Mouse (Mus musculus): ENCODE measurements around the gene C1qtnf9. TPM values are rescaled to one million over a fixed set of nuclear protein-coding genes. Genes with fewer than 3 reads are reported as not detected.

C1qtnf9 gene
- polyA plus RNA-seq, 1 experiment from 2014 or later = not detected

GRCm38 (mm10) chr14:60765025-60765424 lies 2.9 kb upstream of the C1qtnf9 start:
- peak; percentile 25; the same call in 1 of the 2 replicates for ATAC-seq (ENCODE audit: low FRiP score, low TSS enrichment)
- Histone ChIP-seq H3K27ac (ENCODE audit: low read depth, low read length) (no peak overlapping the region; the same call in 1 of the 2 replicates), H3K9me3 (ENCODE audit: control insufficient read depth, low read length) (no peaks in the 10 kb centered on the region), H3K4me2 (replicated peaks; ENCODE audit: low read depth, low read length) (no peak overlapping the region), H3K9ac (ENCODE audit: low read depth, low read length) (no peak overlapping the region), H3K4me3 (ENCODE audit: low read length) (no peak overlapping the region), H3K36me3 (ENCODE audit: control insufficient read depth, insufficient read depth, low read length) (peaks cover 16% of the 10 kb centered on the region), H3K4me1 (ENCODE audit: control insufficient read depth, insufficient read depth, low read length) (0 out of 2 replicates have a peak, but pooled peaks cover 3% of the 10 kb centered on the region), H3K27me3 (ENCODE audit: control insufficient read depth, insufficient read depth, low read length) (no peaks in the 10 kb centered on the region)
- WGBS = 37% methylated on average over 2 of the region's 2 CpGs

GRCm38 (mm10) chr14:60769340-60769739 lies 1.4 kb downstream of the C1qtnf9 start:
- Histone ChIP-seq H3K4me1 (ENCODE audit: control insufficient read depth, insufficient read depth, low read length) (no peaks in the 10 kb centered on the region), H3K27me3 (ENCODE audit: control insufficient read depth, insufficient read depth, low read length) (no peaks in the 10 kb centered on the region), H3K4me2 (replicated peaks; ENCODE audit: low read depth, low read length) (no peak overlapping the region), H3K36me3 (ENCODE audit: control insufficient read depth, insufficient read depth, low read length) (no peaks in the 10 kb centered on the region), H3K4me3 (ENCODE audit: low read length) (no peak overlapping the region), H3K27ac (ENCODE audit: low read depth, low read length) (no peak overlapping the region), H3K9ac (ENCODE audit: low read depth, low read length) (no peak overlapping the region), H3K9me3 (ENCODE audit: control insufficient read depth, low read length) (no peaks in the 10 kb centered on the region)
- 37% methylated on average over 6 of the region's 6 CpGs for WGBS
- ATAC-seq (ENCODE audit: low FRiP score, low TSS enrichment) = no peak

GRCm38 (mm10) chr14:60770594-60770993 lies 2.7 kb downstream of the C1qtnf9 start:
- Histone ChIP-seq H3K4me2 (replicated peaks; ENCODE audit: low read depth, low read length) (no peak overlapping the region), H3K27ac (ENCODE audit: low read depth, low read length) (no peak overlapping the region), H3K36me3 (ENCODE audit: control insufficient read depth, insufficient read depth, low read length) (no peaks in the 10 kb centered on the region), H3K9ac (ENCODE audit: low read depth, low read length) (no peak overlapping the region), H3K27me3 (ENCODE audit: control insufficient read depth, insufficient read depth, low read length) (no peaks in the 10 kb centered on the region), H3K9me3 (ENCODE audit: control insufficient read depth, low read length) (no peaks in the 10 kb centered on the region), H3K4me1 (ENCODE audit: control insufficient read depth, insufficient read depth, low read length) (no peaks in the 10 kb centered on the region), H3K4me3 (ENCODE audit: low read length) (no peak overlapping the region)
- 76% methylated on average over 6 of the region's 6 CpGs for WGBS
- no peak for ATAC-seq (ENCODE audit: low FRiP score, low TSS enrichment)

DNA sequence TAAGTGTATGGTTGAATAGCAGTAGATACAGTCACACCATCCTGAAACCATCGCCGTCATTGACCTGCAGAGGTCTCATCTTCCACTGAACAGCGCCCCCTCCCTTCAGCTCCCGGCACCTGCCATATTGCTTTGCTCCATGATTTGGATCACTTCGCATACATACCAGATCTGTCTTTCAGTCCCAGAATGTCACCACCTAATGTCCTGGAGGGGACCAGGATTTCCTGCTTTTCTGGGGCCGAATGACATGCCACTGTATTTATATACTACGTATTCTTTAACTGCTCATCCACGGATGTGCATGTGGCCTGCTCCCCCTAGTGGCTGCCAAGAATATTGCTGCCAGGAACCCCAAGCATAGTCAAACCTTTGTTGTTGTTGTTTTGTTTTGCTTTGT lies 3.1 kb downstream of the C1qtnf9 start:
- Histone ChIP-seq H3K9ac (ENCODE audit: low read depth, low read length) (no peak overlapping the region), H3K9me3 (ENCODE audit: control insufficient read depth, low read length) (no peaks in the 10 kb centered on the region), H3K36me3 (ENCODE audit: control insufficient read depth, insufficient read depth, low read length) (no peaks in the 10 kb centered on the region), H3K27ac (ENCODE audit: low read depth, low read length) (no peak overlapping the region), H3K4me1 (ENCODE audit: control insufficient read depth, insufficient read depth, low read length) (no peaks in the 10 kb centered on the region), H3K4me3 (ENCODE audit: low read length) (0 out of 2 replicates have a peak overlapping the region, but pooled peaks have one; percentile 13), H3K4me2 (replicated peaks; ENCODE audit: low read depth, low read length) (peak overlapping the region; percentile 37), H3K27me3 (ENCODE audit: control insufficient read depth, insufficient read depth, low read length) (no peaks in the 10 kb centered on the region)
- WGBS = 7% methylated on average over 8 of the region's 8 CpGs
- no peak for ATAC-seq (ENCODE audit: low FRiP score, low TSS enrichment)

- no peaks in the 10 kb centered on the region for H3K27me3 ChIP-seq (ENCODE audit: control insufficient read depth, insufficient read depth, low read length)
- no peaks in the 10 kb centered on the region for H3K4me1 ChIP-seq (ENCODE audit: control insufficient read depth, insufficient read depth, low read length)
- no peak overlapping the region for H3K4me2 ChIP-seq (replicated peaks; ENCODE audit: low read depth, low read length)
- ATAC-seq (ENCODE audit: low FRiP score, low TSS enrichment) = no peak
- H3K9ac ChIP-seq (ENCODE audit: low read depth, low read length) = no peak overlapping the region
- no peaks in the 10 kb centered on the region for H3K36me3 ChIP-seq (ENCODE audit: control insufficient read depth, insufficient read depth, low read length)
- H3K27ac ChIP-seq (ENCODE audit: low read depth, low read length) = no peak overlapping the region
- WGBS = 82% methylated on average over 2 of the region's 2 CpGs
- no peaks in the 10 kb centered on the region for H3K9me3 ChIP-seq (ENCODE audit: control insufficient read depth, low read length)
- no peak overlapping the region for H3K4me3 ChIP-seq (ENCODE audit: low read length)
Observed at GRCm38 (mm10) chr14:60773476-60773875, 5.5 kb downstream of the C1qtnf9 start.

GRCm38 (mm10) chr14:60776521-60776920 lies 8.6 kb downstream of the C1qtnf9 start:
- H3K4me3 ChIP-seq (ENCODE audit: low read length) = no peak overlapping the region
- H3K27ac ChIP-seq (ENCODE audit: low read depth, low read length) = no peak overlapping the region
- no peaks in the 10 kb centered on the region for H3K9me3 ChIP-seq (ENCODE audit: control insufficient read depth, low read length)
- H3K4me2 ChIP-seq (replicated peaks; ENCODE audit: low read depth, low read length) = no peak overlapping the region
- 80% methylated on average over 8 of the region's 8 CpGs for WGBS
- H3K27me3 ChIP-seq (ENCODE audit: control insufficient read depth, insufficient read depth, low read length) = no peaks in the 10 kb centered on the region
- H3K36me3 ChIP-seq (ENCODE audit: control insufficient read depth, insufficient read depth, low read length) = no peaks in the 10 kb centered on the region
- no peak for ATAC-seq (ENCODE audit: low FRiP score, low TSS enrichment)
- H3K4me1 ChIP-seq (ENCODE audit: control insufficient read depth, insufficient read depth, low read length) = no peaks in the 10 kb centered on the region
- H3K9ac ChIP-seq (ENCODE audit: low read depth, low read length) = no peak overlapping the region

GRCm38 (mm10) chr14:60777485-60777919 lies 9.6 kb downstream of the C1qtnf9 start:
- Histone ChIP-seq H3K9me3 (ENCODE audit: control insufficient read depth, low read length) (no peaks in the 10 kb centered on the region), H3K27ac (ENCODE audit: low read depth, low read length) (no peak overlapping the region), H3K9ac (ENCODE audit: low read depth, low read length) (no peak overlapping the region), H3K4me2 (replicated peaks; ENCODE audit: low read depth, low read length) (no peak overlapping the region), H3K27me3 (ENCODE audit: control insufficient read depth, insufficient read depth, low read length) (no peaks in the 10 kb centered on the region), H3K4me1 (ENCODE audit: control insufficient read depth, insufficient read depth, low read length) (no peaks in the 10 kb centered on the region), H3K36me3 (ENCODE audit: control insufficient read depth, insufficient read depth, low read length) (no peaks in the 10 kb centered on the region), H3K4me3 (ENCODE audit: low read length) (no peak overlapping the region)
- ATAC-seq (ENCODE audit: low FRiP score, low TSS enrichment) = no peak
- 92% methylated on average over 5 of the region's 5 CpGs for WGBS

GRCm38 (mm10) chr14:60779198-60779597 lies 11.3 kb downstream of the C1qtnf9 start:
- H3K9me3 ChIP-seq (ENCODE audit: control insufficient read depth, low read length) = no peaks in the 10 kb centered on the region
- H3K27me3 ChIP-seq (ENCODE audit: control insufficient read depth, insufficient read depth, low read length) = no peaks in the 10 kb centered on the region
- no peaks in the 10 kb centered on the region for H3K4me1 ChIP-seq (ENCODE audit: control insufficient read depth, insufficient read depth, low read length)
- no peak overlapping the region for H3K27ac ChIP-seq (ENCODE audit: low read depth, low read length)
- no peak overlapping the region for H3K9ac ChIP-seq (ENCODE audit: low read depth, low read length)
- ATAC-seq (ENCODE audit: low FRiP score, low TSS enrichment) = no peak
- H3K4me2 ChIP-seq (replicated peaks; ENCODE audit: low read depth, low read length) = no peak overlapping the region
- 92% methylated on average over 7 of the region's 7 CpGs for WGBS
- H3K36me3 ChIP-seq (ENCODE audit: control insufficient read depth, insufficient read depth, low read length) = no peaks in the 10 kb centered on the region
- H3K4me3 ChIP-seq (ENCODE audit: low read length) = no peak overlapping the region

GRCm38 (mm10) chr14:60782121-60782656 lies 14.3 kb downstream of the C1qtnf9 start:
- H3K4me1 ChIP-seq (ENCODE audit: control insufficient read depth, insufficient read depth, low read length) = no peaks in the 10 kb centered on the region
- H3K4me3 ChIP-seq (ENCODE audit: low read length) = no peak overlapping the region
- WGBS = 53% methylated on average over 7 of the region's 7 CpGs
- no peak for ATAC-seq (ENCODE audit: low FRiP score, low TSS enrichment)
- H3K9me3 ChIP-seq (ENCODE audit: control insufficient read depth, low read length) = no peaks in the 10 kb centered on the region
- no peak overlapping the region for H3K27ac ChIP-seq (ENCODE audit: low read depth, low read length)
- H3K36me3 ChIP-seq (ENCODE audit: control insufficient read depth, insufficient read depth, low read length) = no peaks in the 10 kb centered on the region
- no peaks in the 10 kb centered on the region for H3K27me3 ChIP-seq (ENCODE audit: control insufficient read depth, insufficient read depth, low read length)
- no peak overlapping the region for H3K4me2 ChIP-seq (replicated peaks; ENCODE audit: low read depth, low read length)
- H3K9ac ChIP-seq (ENCODE audit: low read depth, low read length) = no peak overlapping the region

Measured in kidney, embryonic 14.5 days (tissue).